Mouse (Mus musculus) testis, adult 2 months (tissue): ENCODE measurements around the gene Cope.

Source experiments
- CTCF ChIP-seq: fragments of 200-500 bp; IDR thresholded peaks from 2 replicates; pipeline ENCODE4 v1.5.1; 2012; ENCODE audit warnings: low read depth, mild to moderate bottlenecking, inconsistent platforms, low read length, moderate library complexity; ENCODE audit not compliant: control insufficient read depth, insufficient read depth, insufficient replicate concordance
- POLR2A ChIP-seq: fragments of 200-500 bp; IDR thresholded peaks from 2 replicates; pipeline ENCODE4 v1.6.1; 2012; ENCODE audit warnings: low read depth, mild to moderate bottlenecking, inconsistent platforms, low read length, moderate library complexity; ENCODE audit not compliant: control insufficient read depth

DNA sequence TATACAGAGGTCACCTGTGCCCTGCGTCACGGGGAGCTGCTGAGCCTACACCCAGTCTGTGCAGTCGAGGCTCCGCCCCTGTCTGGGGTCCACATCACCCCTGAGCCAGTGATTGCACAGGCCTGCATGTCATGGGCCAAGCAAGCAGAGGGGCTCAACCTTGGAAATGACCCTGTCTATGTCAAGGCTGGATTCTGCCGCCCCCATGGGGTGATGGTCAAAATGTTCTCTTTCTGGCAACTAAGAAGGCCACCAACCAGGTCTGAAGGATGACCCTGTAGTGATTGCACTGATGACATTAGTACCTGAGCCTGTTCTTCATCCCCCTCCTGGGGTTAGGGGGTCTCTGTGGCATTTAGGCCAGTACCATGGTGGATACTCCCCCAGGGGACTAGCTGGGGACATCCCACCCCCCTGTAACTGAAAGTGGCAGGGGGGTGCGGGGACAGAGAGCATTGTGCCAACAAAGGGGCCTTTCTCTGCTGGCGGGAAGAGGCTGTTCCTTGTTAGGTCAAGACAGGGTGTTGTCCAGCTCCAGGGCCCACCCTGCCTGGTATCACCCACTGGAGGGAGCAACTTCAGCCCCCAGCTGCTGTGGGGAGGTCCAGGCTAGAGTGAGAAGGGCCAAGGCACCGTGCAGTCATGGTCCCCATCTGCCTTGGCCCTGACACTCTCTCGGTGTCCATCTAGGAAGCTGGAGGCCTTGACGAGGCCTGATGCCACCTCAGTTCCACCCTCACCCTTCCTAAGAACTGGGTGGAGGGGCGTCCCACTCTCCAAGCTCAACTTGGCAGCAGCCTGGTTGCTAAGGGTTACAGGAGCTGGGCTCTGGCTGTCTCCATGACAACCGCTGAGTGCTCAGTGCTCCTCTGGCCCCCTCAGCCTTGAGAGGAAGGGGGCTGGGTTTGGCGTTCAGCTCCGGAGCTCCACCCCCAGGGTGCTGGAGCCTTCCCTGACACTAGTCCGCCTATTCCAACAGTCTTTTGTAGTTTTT lies 14.5 kb downstream of the Cope start:
- no peak for TF ChIP-seq POLR2A
- TF ChIP-seq CTCF, result no peak
